Mouse (Mus musculus): ENCODE data around the gene Ago3.

Ago3 gene

GRCm38 (mm10) chr4:126429347-126430079, at the start of gene Ago3:
TSS of gene Ago3 (minus strand) at chr4:126429556.
- peak; percentile 92 for DNase-seq

DNA sequence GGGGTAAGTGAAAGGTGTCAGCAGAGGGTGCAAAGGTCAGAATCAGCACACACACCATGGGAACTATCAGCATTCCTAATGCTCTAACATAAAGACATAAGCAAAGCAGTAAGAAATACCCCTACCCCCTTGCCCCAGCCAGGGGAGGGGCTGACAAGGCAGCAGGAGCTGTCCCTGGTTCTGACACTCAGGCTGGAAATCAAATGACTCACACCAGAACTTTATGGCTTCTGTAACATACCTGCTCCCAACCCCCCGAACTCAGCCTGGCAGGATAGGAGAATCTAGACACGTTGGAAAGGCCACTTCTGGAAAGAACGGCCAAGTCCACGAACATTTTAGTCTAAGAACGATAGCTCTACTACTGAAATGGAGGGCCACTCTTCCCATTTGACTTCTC, 43.7 kb upstream of the Ago3 start:
- no peak for DNase-seq

- DNase-seq: no peak
Measured at GRCm38 (mm10) chr4:126469334-126469733, 40.0 kb upstream of the Ago3 start.

GRCm38 (mm10) chr4:126468925-126469324, 39.6 kb upstream of the Ago3 start:
- DNase-seq: no peak

- peak; percentile 96 for DNase-seq
Measured at GRCm38 (mm10) chr4:126468285-126468901, 39.0 kb upstream of the Ago3 start, which contains the start of gene Ago1. TSS of gene Ago1 (minus strand) at chr4:126468583.

- peak; percentile 65 for DNase-seq
Measured at GRCm38 (mm10) chr4:126467721-126468284, 38.4 kb upstream of the Ago3 start.

- no peak for DNase-seq
Measured at GRCm38 (mm10) chr4:126466251-126466750, 36.9 kb upstream of the Ago3 start.

GRCm38 (mm10) chr4:126465843-126466242, 36.5 kb upstream of the Ago3 start:
- DNase-seq: peak; percentile 33

GRCm38 (mm10) chr4:126464892-126465235, 35.5 kb upstream of the Ago3 start:
- DNase-seq: no peak

DNA sequence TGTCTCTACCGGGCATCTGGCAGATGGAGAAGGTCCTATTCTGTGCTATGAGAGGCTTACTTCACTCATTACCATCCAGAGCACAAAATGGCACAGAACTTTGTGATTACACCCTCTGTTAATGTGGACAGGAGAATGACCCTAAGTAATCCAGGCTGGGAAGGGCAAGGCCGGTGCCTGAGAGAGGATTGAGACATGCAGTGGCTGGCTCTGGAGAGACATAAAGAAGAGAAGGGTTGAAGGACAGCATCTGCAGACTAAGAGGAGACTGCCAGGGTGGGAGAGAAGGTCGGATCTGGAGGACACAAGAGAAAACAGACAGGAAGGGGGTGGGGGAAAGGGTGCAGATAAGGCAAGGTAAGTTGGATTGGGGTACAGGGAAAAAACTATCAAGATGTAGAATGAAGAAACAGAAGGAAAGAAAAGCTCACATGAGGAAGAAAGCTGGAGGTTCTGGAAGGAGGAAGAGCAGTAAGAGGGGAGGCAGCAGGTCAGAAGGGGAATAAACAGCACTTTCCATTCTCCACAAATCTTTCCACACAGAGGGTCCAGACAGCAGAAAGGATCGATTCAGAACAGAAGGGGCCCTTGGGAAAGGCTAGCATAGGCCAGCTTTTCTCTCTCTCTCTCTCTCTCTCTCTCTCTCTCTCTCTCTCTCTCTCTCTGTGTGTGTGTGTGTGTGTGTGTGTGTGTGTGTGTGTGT, 35.0 kb upstream of the Ago3 start:
- no peak for DNase-seq

DNA sequence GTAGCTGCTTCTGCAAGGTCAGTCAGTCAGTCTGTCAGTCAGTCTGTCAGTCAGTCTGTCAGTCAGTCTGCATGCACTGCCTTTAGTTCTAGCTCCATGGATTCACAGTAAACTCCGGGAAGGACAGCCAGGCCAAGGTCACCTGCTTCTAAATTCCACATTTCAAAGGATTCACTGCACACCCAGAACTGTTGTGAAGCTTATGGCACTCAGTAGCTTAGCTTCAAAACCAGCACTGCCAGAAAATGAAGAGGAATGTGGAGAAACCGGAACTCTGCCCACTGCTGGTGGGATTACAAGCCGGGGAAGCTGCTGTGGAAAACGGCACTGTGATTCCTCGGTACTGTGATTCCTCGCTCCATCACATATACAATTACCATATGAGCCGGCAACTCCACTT, 26.1 kb upstream of the Ago3 start:
- no peak for DNase-seq

DNA sequence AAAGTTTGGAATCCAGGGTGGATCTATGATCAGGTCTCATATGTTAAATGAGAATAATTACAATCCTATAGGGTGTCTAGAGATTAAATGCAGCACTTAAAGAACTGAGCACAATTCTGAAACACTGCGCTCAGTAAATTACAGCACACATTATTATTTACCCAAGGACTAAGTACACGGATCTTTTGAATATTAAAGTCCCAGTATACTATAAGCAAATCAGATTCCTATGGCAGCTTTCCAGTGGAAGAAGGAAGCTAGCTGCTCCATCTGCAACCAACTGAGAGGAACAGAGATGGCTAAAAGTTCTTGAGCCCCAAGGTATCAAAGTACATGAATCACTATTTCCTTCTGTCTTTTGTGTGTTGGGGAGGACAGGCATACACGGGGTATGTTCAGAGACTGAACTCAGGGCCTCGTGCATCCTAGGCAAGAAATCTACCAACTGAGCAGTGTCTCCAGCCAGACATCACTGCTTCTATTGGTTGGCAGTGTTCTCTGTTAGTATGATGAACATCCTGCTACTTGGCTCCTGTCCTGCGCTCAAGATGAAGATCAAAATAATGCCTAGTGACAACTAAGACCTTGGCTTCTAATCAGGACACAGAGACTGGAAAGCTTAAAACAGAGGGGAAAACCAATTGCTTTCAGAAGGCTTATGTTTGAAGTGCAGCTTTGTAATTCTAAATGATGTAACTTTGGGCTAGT, 25.3 kb upstream of the Ago3 start:
- DNase-seq: no peak

GRCm38 (mm10) chr4:126450268-126450667, 20.9 kb upstream of the Ago3 start:
- no peak for DNase-seq

- no peak for DNase-seq
Measured at GRCm38 (mm10) chr4:126447126-126447525, 17.8 kb upstream of the Ago3 start.

GRCm38 (mm10) chr4:126444528-126444927, 15.2 kb upstream of the Ago3 start:
- no peak for DNase-seq

DNA sequence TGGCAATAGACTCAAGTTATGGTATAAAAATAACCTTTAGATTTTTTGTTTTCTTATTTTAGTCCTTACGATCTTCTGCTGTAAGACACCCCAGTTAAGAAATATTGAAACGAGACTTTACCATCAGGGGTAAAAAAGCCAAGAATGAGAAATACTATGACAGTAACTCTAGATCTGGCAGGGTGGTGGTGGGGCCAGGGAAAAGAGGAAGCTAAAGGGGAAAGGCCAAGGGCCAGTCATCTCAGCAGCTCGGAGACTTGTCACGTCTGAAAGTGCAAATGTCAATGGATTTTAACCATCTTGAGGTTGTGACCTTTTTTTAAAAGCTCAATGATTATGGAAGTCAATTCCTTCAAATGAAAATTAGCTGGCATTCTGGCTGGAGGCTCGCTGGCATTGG, 8.9 kb upstream of the Ago3 start:
- no peak for DNase-seq

GRCm38 (mm10) chr4:126436268-126436667, 6.9 kb upstream of the Ago3 start:
- DNase-seq: peak; percentile 61

DNA sequence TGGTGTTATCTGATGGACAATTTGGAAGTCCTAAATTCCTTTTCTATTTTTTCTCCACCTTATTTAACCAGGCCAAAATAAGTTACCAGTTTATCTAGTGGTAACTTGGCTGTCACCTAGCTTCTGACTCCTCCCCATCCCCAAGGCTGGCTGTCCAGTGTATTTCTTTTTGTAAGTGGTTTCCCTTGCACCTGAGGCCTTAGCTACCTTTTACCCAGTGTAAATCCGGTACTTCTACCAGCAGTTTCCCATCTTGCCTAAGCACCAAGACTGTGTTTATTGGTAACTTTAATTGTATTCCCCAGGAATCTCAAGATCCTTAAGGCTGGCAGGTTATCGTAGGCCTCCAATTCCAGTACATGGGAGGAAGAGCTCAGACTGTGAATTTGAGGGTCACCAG, 4.7 kb upstream of the Ago3 start:
- DNase-seq: no peak

DNA sequence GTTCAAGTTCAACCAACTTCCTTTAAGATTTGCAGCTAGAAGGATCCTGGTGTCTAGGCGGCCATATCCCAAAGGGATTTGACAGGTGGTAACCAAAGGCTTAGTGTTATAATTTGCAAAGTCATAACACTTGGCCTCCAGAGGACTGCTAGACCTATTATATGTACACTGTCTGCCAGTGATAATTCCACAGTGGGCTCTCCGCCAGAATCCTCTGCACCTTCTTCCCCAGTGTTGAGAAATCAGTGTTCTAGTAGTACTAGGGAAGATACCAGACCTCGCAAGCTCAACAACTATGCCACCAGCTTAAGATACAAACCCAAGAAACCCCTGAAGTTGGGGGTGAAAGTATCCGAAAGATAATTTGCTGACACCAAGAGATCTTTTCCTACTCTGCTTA, 3.8 kb upstream of the Ago3 start:
- no peak for DNase-seq

DNA sequence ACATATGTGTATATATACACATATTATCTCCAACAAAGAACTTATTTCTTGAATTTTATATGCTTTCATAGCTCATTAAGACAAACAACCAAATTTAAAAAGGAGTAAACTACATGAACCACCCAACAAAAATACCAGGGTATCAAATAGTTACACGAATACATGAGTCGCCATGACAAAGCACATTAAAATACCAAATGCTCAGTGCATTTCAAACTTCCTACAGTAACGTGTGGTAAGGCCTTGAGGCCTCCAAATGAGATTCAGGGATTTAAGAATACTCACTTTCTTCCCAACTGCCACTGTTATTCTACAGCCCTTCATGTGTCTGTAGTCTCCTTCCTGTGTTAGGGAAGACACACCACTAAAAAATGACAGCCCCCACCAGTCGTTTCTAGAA, 2.4 kb upstream of the Ago3 start:
- DNase-seq: no peak

GRCm38 (mm10) chr4:126428682-126429346, 542 bp downstream of the Ago3 start:
- no peak for DNase-seq

- no peak for DNase-seq
Measured at GRCm38 (mm10) chr4:126423866-126424265, 5.5 kb downstream of the Ago3 start.

Measured in cerebellum, adult 11-12 months (tissue).